Mouse (Mus musculus) bone marrow, adult 2 months (tissue): ENCODE results near the gene Telo2.

Source experiments
- CTCF ChIP-seq: fragments of 200-500 bp; IDR thresholded peaks from 2 replicates; pipeline ENCODE4 v1.5.1; 2011; ENCODE audit warnings: low read length, control low read depth; ENCODE audit not compliant: control insufficient read depth, insufficient read depth
- POLR2A ChIP-seq: fragments of 200-500 bp; IDR thresholded peaks from 2 replicates; pipeline ENCODE4 v1.6.1; 2011; ENCODE audit warnings: low read depth, mild to moderate bottlenecking, control low read depth, low read length, borderline replicate concordance; ENCODE audit not compliant: control insufficient read depth

DNA sequence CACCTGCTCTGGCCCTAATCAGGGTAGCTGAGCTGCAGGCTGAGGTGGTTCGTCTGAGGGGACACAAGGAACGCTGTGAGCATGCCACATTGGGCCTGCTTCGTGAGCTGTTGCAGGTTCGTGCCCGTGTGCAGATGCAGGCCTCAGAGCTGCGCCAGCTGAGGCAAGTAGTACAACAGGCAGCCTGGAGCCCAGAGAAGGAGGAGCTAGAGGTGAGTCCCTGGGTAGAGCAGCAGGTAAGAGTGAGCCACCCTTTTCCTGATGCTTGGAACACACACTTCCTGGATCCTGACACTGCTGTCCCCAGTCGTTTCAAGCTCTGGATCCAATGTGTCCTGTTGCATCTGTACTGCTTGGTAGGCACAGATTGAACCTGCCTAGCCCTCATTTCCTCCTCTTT is 47.6 kb upstream of the Telo2 start:
- TF ChIP-seq CTCF (no peak), POLR2A (no peak)
